Mouse (Mus musculus) urinary bladder, adult 18-20 months (tissue): ENCODE measurements around the gene Mtus2.

ENCODE experiments used
- DNase-seq, 2 experiments: peaks; one replicate each; pipeline ENCODE4 v3.0.0; 2022; ENCODE audit warnings: low spot score in 2 of 2, mixed read lengths in 2 of 2

Gene Mtus2

GRCm38 (mm10) chr5:148180590-148181307, 223.6 kb downstream of the Mtus2 start:
- DNase-seq, result peak in 1 of 2 experiments; percentile 4

DNA sequence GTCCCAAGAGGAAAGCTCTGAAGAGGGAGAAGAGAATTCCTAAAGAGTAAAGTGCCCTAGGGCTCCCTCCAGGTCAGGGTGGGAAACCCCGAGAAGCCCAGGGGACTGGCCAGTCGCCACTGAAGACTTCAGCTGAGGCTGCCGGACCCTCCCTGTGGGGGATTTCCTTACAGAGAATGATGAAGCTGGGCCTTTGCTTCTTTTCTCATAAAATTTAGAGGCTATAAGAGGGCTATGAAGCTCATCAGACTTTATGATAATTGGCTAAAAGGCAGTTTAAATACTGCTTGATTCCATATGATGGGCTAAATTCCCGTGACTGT, 224.1 kb downstream of the Mtus2 start:
- no peak for DNase-seq

- DNase-seq, result no peak
Measured at GRCm38 (mm10) chr5:148181901-148182300, 224.8 kb downstream of the Mtus2 start.

DNA sequence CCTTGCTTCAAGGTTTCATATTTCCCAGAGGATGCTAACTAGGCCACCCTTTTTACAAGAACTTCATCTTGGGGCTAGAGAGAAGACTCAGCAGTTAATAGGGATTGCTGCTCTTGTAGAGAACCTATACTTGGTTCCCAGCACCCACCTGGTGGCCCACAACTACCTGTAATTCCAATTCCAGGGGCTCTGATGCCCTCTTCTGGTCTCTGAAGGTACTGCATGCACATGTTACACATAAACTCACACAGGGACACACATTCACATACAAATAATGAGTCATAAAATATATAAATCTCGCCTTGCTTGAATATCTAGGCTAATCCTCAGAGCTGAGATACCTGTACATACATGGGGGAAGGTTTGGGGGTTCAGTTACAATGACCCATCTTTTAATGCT, 228.8 kb downstream of the Mtus2 start:
- no peak for DNase-seq

- no peak for DNase-seq
Measured at GRCm38 (mm10) chr5:148191416-148191815, 234.3 kb downstream of the Mtus2 start.

- DNase-seq, result no peak
Measured at GRCm38 (mm10) chr5:148211831-148212230, 254.7 kb downstream of the Mtus2 start.

DNA sequence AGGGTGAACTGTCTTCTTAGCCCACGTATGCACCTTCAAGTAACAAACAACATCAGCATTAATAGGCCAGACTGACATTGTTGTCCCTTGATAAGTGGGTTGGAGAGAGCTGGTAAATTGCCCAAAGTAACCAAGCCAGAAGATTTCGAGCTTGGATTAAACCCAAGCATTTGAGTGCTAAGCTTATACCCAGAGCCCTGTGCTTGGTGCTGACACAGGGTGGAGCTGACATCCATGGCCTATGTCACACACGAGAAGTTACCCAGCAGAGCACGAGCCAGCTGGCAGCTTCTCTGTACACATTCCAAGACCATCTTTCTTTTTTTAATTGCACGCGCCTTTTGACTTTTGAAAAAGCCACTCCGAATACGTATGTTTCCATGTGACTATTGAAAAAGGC, 259.7 kb downstream of the Mtus2 start:
- DNase-seq, result no peak

DNA sequence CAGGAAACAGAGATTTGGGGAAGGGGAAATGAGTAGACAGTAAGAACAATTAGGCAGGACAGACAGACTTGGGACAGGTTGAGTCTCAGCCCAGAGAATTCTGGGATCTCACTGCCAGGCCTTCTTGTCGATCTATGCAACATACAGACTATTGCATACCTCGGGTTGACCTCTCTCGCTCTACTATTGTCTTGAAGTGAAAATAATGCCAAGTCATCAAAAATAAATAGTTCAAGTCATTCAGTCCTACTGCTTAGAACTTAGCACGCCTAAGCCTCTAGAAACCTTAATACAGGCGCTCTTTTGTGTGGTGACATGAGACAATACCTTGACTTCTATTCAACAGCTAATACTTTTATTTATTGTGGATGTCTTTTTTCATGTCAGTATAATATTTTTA, 265.8 kb downstream of the Mtus2 start:
- DNase-seq, result no peak

DNA sequence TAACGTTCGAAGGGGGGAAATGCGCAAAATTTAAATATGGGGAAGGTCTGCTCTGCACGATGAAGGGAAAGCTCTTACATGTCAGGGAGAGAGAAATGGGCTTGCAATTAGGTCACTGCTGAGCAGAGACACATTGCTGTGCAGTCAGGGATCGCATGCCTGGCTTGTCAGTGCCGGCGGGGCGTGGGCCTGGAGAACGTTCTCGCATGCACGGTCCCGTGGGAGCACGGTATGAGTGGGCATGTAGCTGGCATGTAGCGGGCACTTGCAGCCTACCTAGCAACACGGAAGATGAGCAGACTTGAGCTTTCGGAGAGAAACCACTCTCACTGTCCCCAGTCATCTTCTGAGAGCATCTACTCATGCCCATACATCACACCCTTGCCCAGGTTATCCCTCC, 266.9 kb downstream of the Mtus2 start:
- DNase-seq, result no peak

GRCm38 (mm10) chr5:148233714-148234113, 276.6 kb downstream of the Mtus2 start:
- DNase-seq, result no peak

- no peak for DNase-seq
Measured at GRCm38 (mm10) chr5:148236616-148237015, 279.5 kb downstream of the Mtus2 start.

GRCm38 (mm10) chr5:148239067-148239466, 281.9 kb downstream of the Mtus2 start:
- DNase-seq, result no peak

DNA sequence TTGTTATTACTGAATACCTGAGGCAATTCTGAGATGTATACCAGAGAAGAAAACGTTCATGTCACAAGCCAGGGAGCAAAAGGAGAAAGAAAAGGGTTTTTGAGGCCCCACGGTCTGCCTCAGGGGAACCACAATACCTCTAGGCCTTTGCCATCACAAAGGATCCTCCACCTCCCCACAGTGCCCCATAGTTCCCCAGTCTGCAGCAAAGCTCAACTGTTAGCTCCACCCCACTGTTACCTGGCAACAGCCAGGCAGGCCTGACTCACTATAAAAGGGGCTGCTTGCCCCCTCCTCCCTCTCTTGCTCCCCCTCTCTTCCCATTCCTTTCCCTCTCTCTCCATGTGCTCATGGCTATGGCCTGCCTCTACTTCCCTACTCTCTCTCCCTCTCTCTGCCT, 282.6 kb downstream of the Mtus2 start:
- DNase-seq, result no peak

DNA sequence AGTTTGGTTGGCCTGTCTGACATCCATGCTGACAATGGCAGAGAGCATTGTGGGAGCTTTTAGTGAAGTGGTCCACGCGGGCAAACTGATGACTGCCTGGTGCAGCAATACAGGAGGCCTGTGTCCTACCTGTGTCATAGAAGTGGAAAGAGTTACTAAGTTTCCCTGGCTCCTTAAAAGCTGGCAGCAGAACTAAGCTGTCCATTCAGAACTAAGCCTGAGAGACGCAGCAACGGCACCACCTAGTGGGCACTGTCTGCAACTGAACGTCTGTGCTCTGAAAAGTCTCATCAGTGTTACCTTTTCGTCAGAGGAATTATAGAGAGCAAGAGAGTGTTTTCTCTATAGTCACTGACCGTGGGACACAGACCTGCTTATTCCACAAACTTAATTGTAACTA, 284.8 kb downstream of the Mtus2 start:
- DNase-seq, result peak; percentile 44 to 45

- no peak for DNase-seq
Measured at GRCm38 (mm10) chr5:148244471-148244870, 287.4 kb downstream of the Mtus2 start.

DNA sequence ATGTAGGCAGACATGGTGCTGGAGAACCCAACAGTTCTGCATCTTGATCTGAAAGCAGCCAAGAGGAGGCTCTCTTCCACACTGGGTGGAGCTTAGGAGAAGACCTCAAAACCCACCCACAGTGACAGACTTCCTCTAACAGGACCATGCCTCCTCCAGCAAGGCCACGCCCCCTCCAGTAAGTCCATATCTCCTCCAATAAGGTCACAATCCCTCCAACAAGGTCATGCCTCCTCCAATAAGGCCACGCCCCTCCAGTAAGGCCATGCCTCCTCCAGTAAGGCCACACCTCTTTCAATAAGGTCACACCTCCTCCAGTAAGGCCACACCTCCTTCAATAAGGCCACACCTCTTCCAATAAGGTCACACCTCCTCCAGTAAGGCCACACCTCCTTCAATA, 288.3 kb downstream of the Mtus2 start:
- no peak for DNase-seq

DNA sequence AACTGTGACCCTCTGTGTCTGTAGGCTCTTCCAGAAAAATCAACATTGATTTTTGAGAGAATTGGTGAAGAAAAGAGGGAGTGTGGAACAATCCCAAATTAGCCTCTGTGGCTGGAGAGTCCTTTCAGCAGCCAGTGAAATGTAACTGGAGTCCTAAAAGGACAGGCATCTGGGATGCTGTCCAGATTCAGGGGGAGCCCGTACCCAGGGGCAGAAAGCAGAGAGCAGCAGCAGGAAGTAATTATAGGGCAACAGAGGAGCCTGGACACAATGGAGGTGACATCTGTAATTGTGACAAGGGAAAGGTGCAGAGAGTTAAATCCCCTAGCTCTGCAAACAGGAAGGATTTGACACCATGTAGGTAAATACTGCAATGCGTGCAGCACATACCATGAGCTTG, 291.1 kb downstream of the Mtus2 start:
- DNase-seq, result no peak

DNA sequence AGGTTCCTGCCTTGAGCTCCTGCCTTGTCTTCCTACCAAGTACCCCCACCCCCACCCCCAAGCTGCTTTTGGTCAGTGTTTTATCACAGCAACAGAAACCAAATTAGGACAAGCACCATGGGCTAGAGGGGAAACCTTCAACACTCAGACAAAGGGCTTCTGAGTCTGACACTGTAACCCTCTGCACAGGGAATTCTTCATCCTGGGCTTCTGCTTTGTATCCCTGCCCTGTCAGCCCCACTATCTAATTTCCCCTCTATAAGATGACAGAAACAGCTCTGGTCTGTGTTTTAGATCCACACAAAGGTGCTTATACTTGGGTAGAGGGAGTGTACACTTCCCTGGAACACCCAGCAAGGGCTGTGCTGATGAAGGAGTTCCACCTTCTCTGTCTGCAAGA, 294.7 kb downstream of the Mtus2 start:
- no peak for DNase-seq

DNA sequence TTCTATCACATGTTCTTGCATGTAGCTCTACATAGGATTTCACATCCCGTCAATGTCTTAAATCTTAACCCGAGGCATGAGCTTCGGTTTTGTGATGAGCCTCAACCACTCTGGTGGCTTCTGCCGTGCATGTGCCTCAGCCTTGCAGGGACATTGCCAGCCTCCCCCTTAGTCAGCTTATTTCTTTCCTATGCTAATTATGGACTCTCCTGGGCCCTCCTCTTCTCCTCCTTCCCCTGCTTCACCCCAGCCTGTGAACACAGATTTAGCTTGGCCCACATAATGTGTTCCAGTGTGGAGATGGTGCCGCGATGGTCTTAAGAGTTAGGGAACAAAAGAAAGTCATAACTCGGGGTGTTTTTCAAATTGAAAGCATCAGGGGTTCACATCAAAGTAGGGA, 304.9 kb downstream of the Mtus2 start:
- no peak for DNase-seq

GRCm38 (mm10) chr5:148264819-148265707, 307.9 kb downstream of the Mtus2 start:
- peak in 1 of 2 experiments; percentile 22 for DNase-seq

DNA sequence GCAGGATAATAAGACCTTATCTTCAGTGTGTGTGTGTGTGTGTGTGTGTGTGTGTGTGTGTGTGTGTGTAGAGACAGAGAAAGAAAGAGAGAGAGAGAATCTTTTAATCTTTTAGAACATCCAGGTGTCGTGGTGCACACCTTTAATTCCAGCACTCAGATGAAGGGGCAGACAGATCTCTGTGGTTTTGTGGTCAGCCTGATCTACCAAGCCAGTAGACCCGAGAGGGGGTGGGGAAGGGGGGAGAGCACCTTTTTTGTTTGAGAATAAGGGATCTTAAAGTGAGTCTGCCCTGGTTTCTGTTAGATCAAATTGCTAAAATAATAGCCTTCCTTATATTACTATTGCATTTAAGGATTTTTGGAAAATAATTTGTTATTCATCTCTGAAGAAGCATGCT, 309.7 kb downstream of the Mtus2 start:
- DNase-seq, result no peak

GRCm38 (mm10) chr5:148267446-148267845, 310.3 kb downstream of the Mtus2 start:
- DNase-seq, result no peak

- no peak for DNase-seq
Measured at GRCm38 (mm10) chr5:148272065-148272464, 314.9 kb downstream of the Mtus2 start.
